Mouse (Mus musculus): Measurements from ENCODE around the gene Lbx2. TPM values are rescaled to one million over a fixed set of nuclear protein-coding genes. Genes with fewer than 3 reads are reported as not detected.

The Lbx2 gene
- polyA plus RNA-seq, 2 experiments = 0.46 TPM; not detected in 1

DNA sequence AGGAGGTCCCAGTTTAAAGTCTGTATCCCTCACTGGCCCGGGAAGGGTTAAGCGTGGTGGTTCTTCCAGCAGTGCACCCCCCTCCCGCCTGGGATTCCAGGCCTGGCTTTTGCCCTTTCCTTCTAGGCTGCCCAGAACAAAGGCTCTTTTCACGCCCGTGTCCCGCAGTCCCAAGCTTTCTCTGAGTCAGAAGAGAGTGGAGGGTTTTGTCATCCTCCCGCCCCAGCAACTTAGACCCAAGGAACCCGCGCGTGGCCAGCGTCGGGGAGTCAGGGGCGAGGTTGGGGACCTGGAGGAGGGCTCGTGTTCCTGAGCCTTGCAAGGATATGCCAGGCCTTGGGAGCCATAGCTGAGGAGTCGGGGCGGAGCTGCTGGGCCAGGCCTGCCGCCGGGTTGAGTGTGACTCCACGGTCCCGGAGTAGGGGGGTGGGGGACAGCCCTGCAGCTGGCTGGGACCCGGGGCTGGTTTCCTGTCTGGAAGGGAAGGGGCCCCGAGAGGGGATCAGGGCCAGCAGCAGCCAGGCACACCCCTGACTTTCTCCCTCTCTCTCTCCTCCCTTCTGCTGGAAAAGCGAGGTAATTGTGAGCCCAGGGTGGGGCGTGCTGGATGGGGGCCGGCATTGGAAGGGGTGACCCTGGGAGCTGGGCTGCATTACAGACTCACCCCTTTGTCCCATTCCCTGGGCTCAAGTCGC is 50.9 kb downstream of the Lbx2 start:
- ATAC-seq (ENCODE audit: insufficient read depth) = peak; percentile 25; the same call in 1 of the 2 replicates
- Histone ChIP-seq H3K27me3 (ENCODE audit: control insufficient read depth, insufficient read depth, low read length) (peaks cover 26% of the 10 kb centered on the region), H3K27ac (peak overlapping the region; percentile 41), H3K9ac (replicated peaks) (peak overlapping the region; percentile 50), H3K9me3 (ENCODE audit: control insufficient read depth, low read length) (no peaks in the 10 kb centered on the region), H3K4me3 (ENCODE audit: insufficient read depth in 1 of 2, low read depth in 2 of 2, low read length in 2 of 2) (peak overlapping the region; percentile 53 to 55), H3K4me2 (ENCODE audit: low read depth) (peak overlapping the region; percentile 66), H3K4me1 (replicated peaks; ENCODE audit: control insufficient read depth in 2 of 2, insufficient read depth in 2 of 2, low read length in 1 of 2) (peaks cover 4 to 6% of the 10 kb centered on the region in 2 experiments; a peak in 3 of 4 replicates), H3K36me3 (replicated peaks; ENCODE audit: control insufficient read depth, insufficient read depth, low read depth) (no peaks in the 10 kb centered on the region)
- no peak for DNase-seq (ENCODE audit: low read depth in 3 of 3, low spot score in 3 of 3)
- no peak for TF ChIP-seq CTCF (IDR thresholded peaks at IDR 0.05; ENCODE audit: low read depth)
- no peak for TF ChIP-seq EP300 (IDR thresholded peaks at IDR 0.05; ENCODE audit: low read depth)
- 2% methylated on average over 26 of the region's 26 CpGs for WGBS (ENCODE audit: insufficient replicate concordance)

DNA sequence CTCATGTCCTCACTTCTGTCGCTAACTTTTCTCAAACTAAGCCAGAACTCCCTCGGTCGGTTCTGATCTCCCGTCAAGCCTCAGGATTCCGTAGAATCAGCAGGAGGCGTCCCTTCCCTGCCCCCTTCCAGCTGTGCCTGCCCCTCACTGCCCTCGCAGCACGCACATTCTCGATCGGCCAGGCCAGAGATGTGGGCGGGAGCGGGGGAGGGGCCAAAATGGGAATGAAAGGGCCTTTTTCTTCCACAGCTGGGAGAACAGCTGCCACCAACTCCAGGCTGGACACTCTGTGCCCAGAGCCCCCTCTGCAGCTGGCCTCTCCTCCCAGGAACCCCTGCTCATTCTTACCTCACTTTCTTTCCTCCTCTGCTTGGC is 51.4 kb downstream of the Lbx2 start:
- ATAC-seq (ENCODE audit: insufficient read depth) (peak; percentile 66), DNase-seq (ENCODE audit: low read depth in 3 of 3, low spot score in 3 of 3) (peak in 1 of 3 experiments; percentile 29)
- peaks cover 4 to 8% of the 10 kb centered on the region in 2 experiments; a peak in 3 of 4 replicates for H3K4me1 ChIP-seq (replicated peaks; ENCODE audit: control insufficient read depth in 2 of 2, insufficient read depth in 2 of 2, low read length in 1 of 2)
- H3K4me2 ChIP-seq (ENCODE audit: low read depth) = peak overlapping the region; percentile 66
- WGBS (ENCODE audit: insufficient replicate concordance) = under 1% methylated on average over 12 of the region's 12 CpGs
- H3K9me3 ChIP-seq (ENCODE audit: control insufficient read depth, low read length) = no peaks in the 10 kb centered on the region
- TF ChIP-seq CTCF (IDR thresholded peaks at IDR 0.05; ENCODE audit: low read depth) (no peak), EP300 (IDR thresholded peaks at IDR 0.05; ENCODE audit: low read depth) (no peak)
- H3K27me3 ChIP-seq (ENCODE audit: control insufficient read depth, insufficient read depth, low read length) = peaks cover 31% of the 10 kb centered on the region
- H3K27ac ChIP-seq = peak overlapping the region; percentile 41
- H3K36me3 ChIP-seq (replicated peaks; ENCODE audit: control insufficient read depth, insufficient read depth, low read depth) = no peaks in the 10 kb centered on the region
- H3K4me3 ChIP-seq (ENCODE audit: insufficient read depth in 1 of 2, low read depth in 2 of 2, low read length in 2 of 2) = peak overlapping the region; percentile 53 to 55
- peak overlapping the region; percentile 50 for H3K9ac ChIP-seq (replicated peaks)

MicroRNA genes within 50 kb of the gene (microRNA counts, 519-probe panel; counts per million panel counts)
- 69.9 counts per million for microRNA mmu-miR-3470a+mmu-miR-3470b

Small RNAs within 50 kb of the gene (microRNA-seq; reads per million reads assigned to microRNA genes)
- gene Mir3470a = not detected
- not detected for gene Mir7040

Other genes starting within 250 kb of the Lbx2 start
- 0.03 and 0.04 TPM in 2 replicates for gene Sema4f, start 146.6 kb upstream of the Lbx2 start, polyA plus RNA-seq (2012; rRNA removed)
- gene Sema4f, start 146.6 kb upstream of the Lbx2 start, polyA plus RNA-seq (2014; fragmentation: Nextera tagmentation; extraction: Ambion mirVana) = not detected in 2 replicates
- 7.7 and 9.4 TPM in 2 replicates for gene M1ap, start 139.5 kb upstream of the Lbx2 start, polyA plus RNA-seq (2012; rRNA removed)
- gene M1ap, start 139.5 kb upstream of the Lbx2 start, polyA plus RNA-seq (2014; fragmentation: Nextera tagmentation; extraction: Ambion mirVana) = 14.4 and 15.0 TPM in 2 replicates
- 13.9 and 14.9 TPM in 2 replicates for gene Dok1, start 52.9 kb upstream of the Lbx2 start, polyA plus RNA-seq (2012; rRNA removed)
- 12.7 and 15.7 TPM in 2 replicates for gene Dok1, start 52.9 kb upstream of the Lbx2 start, polyA plus RNA-seq (2014; fragmentation: Nextera tagmentation; extraction: Ambion mirVana)
- 0.92 and 1.6 TPM in 2 replicates for gene Loxl3, start 52.2 kb upstream of the Lbx2 start, polyA plus RNA-seq (2012; rRNA removed)
- gene Loxl3, start 52.2 kb upstream of the Lbx2 start, polyA plus RNA-seq (2014; fragmentation: Nextera tagmentation; extraction: Ambion mirVana) = 1.1 TPM in 2 replicates
- gene Aup1, start 31.8 kb upstream of the Lbx2 start, polyA plus RNA-seq (2012; rRNA removed) = 172 and 269 TPM in 2 replicates
- 128 and 136 TPM in 2 replicates for gene Aup1, start 31.8 kb upstream of the Lbx2 start, polyA plus RNA-seq (2014; fragmentation: Nextera tagmentation; extraction: Ambion mirVana)
- gene Htra2, start 31.1 kb upstream of the Lbx2 start, polyA plus RNA-seq (2012; rRNA removed) = 75.7 and 80.9 TPM in 2 replicates
- gene Htra2, start 31.1 kb upstream of the Lbx2 start, polyA plus RNA-seq (2014; fragmentation: Nextera tagmentation; extraction: Ambion mirVana) = 54.3 and 54.9 TPM in 2 replicates
- gene Dqx1, start 28.5 kb upstream of the Lbx2 start, polyA plus RNA-seq (2012; rRNA removed) = 7.7 and 7.8 TPM in 2 replicates
- gene Dqx1, start 28.5 kb upstream of the Lbx2 start, polyA plus RNA-seq (2014; fragmentation: Nextera tagmentation; extraction: Ambion mirVana) = 2.9 and 3.1 TPM in 2 replicates
- gene Tlx2, start 16.1 kb upstream of the Lbx2 start, polyA plus RNA-seq (2012; rRNA removed) = 0.05 TPM in 1 of 2 replicates, not detected in the other
- not detected in 2 replicates for gene Tlx2, start 16.1 kb upstream of the Lbx2 start, polyA plus RNA-seq (2014; fragmentation: Nextera tagmentation; extraction: Ambion mirVana)
- 16.5 and 21.0 TPM in 2 replicates for gene Pcgf1, start 8.5 kb upstream of the Lbx2 start, polyA plus RNA-seq (2012; rRNA removed)
- gene Pcgf1, start 8.5 kb upstream of the Lbx2 start, polyA plus RNA-seq (2014; fragmentation: Nextera tagmentation; extraction: Ambion mirVana) = 15.0 and 19.7 TPM in 2 replicates
- gene Ccdc142, start 15.2 kb downstream of the Lbx2 start, polyA plus RNA-seq (2012; rRNA removed) = 1.0 and 1.1 TPM in 2 replicates
- gene Ccdc142, start 15.2 kb downstream of the Lbx2 start, polyA plus RNA-seq (2014; fragmentation: Nextera tagmentation; extraction: Ambion mirVana) = 0.23 and 0.39 TPM in 2 replicates
- 2.2 and 2.4 TPM in 2 replicates for gene Gm42688, start 15.2 kb downstream of the Lbx2 start, polyA plus RNA-seq (2012; rRNA removed)
- 0.76 and 0.86 TPM in 2 replicates for gene Gm42688, start 15.2 kb downstream of the Lbx2 start, polyA plus RNA-seq (2014; fragmentation: Nextera tagmentation; extraction: Ambion mirVana)
- gene Mrpl53, start 22.7 kb downstream of the Lbx2 start, polyA plus RNA-seq (2012; rRNA removed) = 41.1 and 56.6 TPM in 2 replicates
- gene Mrpl53, start 22.7 kb downstream of the Lbx2 start, polyA plus RNA-seq (2014; fragmentation: Nextera tagmentation; extraction: Ambion mirVana) = 87.1 and 87.4 TPM in 2 replicates
- 33.9 and 36.9 TPM in 2 replicates for gene Mogs, start 29.1 kb downstream of the Lbx2 start, polyA plus RNA-seq (2012; rRNA removed)
- gene Mogs, start 29.1 kb downstream of the Lbx2 start, polyA plus RNA-seq (2014; fragmentation: Nextera tagmentation; extraction: Ambion mirVana) = 28.2 and 32.4 TPM in 2 replicates
- gene Wbp1, start 35.2 kb downstream of the Lbx2 start, polyA plus RNA-seq (2012; rRNA removed) = 27.7 and 33.6 TPM in 2 replicates
- 22.0 and 27.1 TPM in 2 replicates for gene Wbp1, start 35.2 kb downstream of the Lbx2 start, polyA plus RNA-seq (2014; fragmentation: Nextera tagmentation; extraction: Ambion mirVana)
- 9.4 and 11.6 TPM in 2 replicates for gene Ino80b, start 39.1 kb downstream of the Lbx2 start, polyA plus RNA-seq (2012; rRNA removed)
- 4.4 and 5.2 TPM in 2 replicates for gene Ino80b, start 39.1 kb downstream of the Lbx2 start, polyA plus RNA-seq (2014; fragmentation: Nextera tagmentation; extraction: Ambion mirVana)
- 11.1 TPM in 2 replicates for gene Rtkn, start 49.1 kb downstream of the Lbx2 start, polyA plus RNA-seq (2012; rRNA removed)
- gene Rtkn, start 49.1 kb downstream of the Lbx2 start, polyA plus RNA-seq (2014; fragmentation: Nextera tagmentation; extraction: Ambion mirVana) = 5.3 and 5.5 TPM in 2 replicates
- gene Wdr54, start 70.0 kb downstream of the Lbx2 start, polyA plus RNA-seq (2012; rRNA removed) = 0.15 and 0.44 TPM in 2 replicates
- gene Wdr54, start 70.0 kb downstream of the Lbx2 start, polyA plus RNA-seq (2014; fragmentation: Nextera tagmentation; extraction: Ambion mirVana) = 0.32 and 0.35 TPM in 2 replicates
- not detected in 2 replicates for gene 1700003E16Rik, start 70.0 kb downstream of the Lbx2 start, polyA plus RNA-seq (2012; rRNA removed)
- 0.06 and 0.15 TPM in 2 replicates for gene 1700003E16Rik, start 70.0 kb downstream of the Lbx2 start, polyA plus RNA-seq (2014; fragmentation: Nextera tagmentation; extraction: Ambion mirVana)
- 16.9 and 21.1 TPM in 2 replicates for gene Dctn1, start 79.6 kb downstream of the Lbx2 start, polyA plus RNA-seq (2012; rRNA removed)
- 22.5 and 24.0 TPM in 2 replicates for gene Dctn1, start 79.6 kb downstream of the Lbx2 start, polyA plus RNA-seq (2014; fragmentation: Nextera tagmentation; extraction: Ambion mirVana)
- 1.1 and 1.4 TPM in 2 replicates for gene Slc4a5, start 133.5 kb downstream of the Lbx2 start, polyA plus RNA-seq (2012; rRNA removed)
- 0.52 and 0.73 TPM in 2 replicates for gene Slc4a5, start 133.5 kb downstream of the Lbx2 start, polyA plus RNA-seq (2014; fragmentation: Nextera tagmentation; extraction: Ambion mirVana)
- 28.5 and 44.4 TPM in 2 replicates for gene Mthfd2, start 239.5 kb downstream of the Lbx2 start, polyA plus RNA-seq (2012; rRNA removed)
- gene Mthfd2, start 239.5 kb downstream of the Lbx2 start, polyA plus RNA-seq (2014; fragmentation: Nextera tagmentation; extraction: Ambion mirVana) = 66.0 and 67.7 TPM in 2 replicates
- 19.0 and 25.2 TPM in 2 replicates for gene Mob1a, start 239.6 kb downstream of the Lbx2 start, polyA plus RNA-seq (2012; rRNA removed)
- 39.4 and 43.3 TPM in 2 replicates for gene Mob1a, start 239.6 kb downstream of the Lbx2 start, polyA plus RNA-seq (2014; fragmentation: Nextera tagmentation; extraction: Ambion mirVana)